Mouse (Mus musculus) urinary bladder, adult 2 months (tissue): ENCODE data around the gene Uso1. TPM values are rescaled to one million over a fixed set of nuclear protein-coding genes. Genes with fewer than 3 reads are reported as not detected.
"Not testable (repeated sequence)": the region's sequence is repeated elsewhere in the genome, so short reads cannot be mapped to it uniquely, and the experiment has no call there.

Experiments
- DNase-seq: peaks from one replicate; pipeline ENCODE4 v3.0.0; 2022; ENCODE audit warnings: low spot score
- polyA plus RNA-seq: library from polyadenylated mRNA; depleted of rRNA; stranded (reverse); fragments of >200 nt; gene quantifications from 2 replicates; pipeline ENCODE4 v1.2.3, GENCODE M21; 2012

Uso1 gene
- polyA plus RNA-seq, 1 experiment: 53.4 TPM

DNA sequence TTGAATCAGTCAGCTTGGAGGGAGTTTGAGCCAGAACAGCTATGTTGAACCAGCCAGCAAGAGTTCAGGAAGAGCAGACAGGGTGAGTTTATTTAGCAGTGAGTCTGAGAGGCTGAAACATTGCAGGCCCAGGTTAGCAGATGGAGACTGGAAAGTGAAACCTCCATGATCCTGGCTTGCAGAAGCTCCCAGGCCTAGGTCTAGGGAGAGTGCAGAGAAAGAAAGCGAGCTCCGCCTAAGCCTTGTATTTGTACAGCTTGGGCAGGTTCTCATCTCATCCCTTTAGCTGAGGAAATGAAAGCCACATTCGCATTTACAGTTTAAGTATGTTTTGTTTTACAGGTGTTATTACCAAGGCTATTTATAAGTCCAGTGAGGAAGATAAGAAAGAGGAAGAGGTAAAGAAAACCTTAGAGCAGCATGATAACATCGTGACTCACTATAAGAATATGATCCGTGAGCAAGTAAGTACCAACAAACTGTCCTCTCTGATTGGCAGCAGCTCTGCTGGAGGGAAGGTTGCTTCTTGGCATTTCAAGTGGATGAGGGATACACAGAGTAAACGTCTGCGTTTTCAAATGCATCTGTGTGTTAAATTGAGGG is 51.2 kb downstream of the Uso1 start:
- no peak for DNase-seq

DNA sequence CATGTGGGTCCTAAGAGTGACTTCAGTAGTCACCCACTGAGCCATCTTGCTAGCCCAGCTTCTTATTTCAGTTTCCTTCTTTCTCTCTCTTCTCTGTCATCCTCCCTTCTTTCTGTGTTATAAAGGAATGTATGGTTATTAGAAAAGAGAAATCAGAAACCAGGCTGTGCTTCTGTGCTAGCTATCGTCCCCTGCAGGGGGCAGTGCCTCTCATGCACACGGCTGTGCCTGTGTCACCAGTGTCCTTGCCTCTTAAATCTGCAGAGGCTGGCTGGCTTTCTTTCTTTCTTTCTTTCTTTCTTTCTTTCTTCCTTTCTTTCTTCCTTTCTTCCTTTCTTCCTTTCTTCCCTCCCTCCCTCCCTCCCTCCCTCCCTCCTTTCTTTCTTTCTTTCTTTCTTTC is 58.0 kb downstream of the Uso1 start:
- not testable (repeated sequence) for DNase-seq

DNA sequence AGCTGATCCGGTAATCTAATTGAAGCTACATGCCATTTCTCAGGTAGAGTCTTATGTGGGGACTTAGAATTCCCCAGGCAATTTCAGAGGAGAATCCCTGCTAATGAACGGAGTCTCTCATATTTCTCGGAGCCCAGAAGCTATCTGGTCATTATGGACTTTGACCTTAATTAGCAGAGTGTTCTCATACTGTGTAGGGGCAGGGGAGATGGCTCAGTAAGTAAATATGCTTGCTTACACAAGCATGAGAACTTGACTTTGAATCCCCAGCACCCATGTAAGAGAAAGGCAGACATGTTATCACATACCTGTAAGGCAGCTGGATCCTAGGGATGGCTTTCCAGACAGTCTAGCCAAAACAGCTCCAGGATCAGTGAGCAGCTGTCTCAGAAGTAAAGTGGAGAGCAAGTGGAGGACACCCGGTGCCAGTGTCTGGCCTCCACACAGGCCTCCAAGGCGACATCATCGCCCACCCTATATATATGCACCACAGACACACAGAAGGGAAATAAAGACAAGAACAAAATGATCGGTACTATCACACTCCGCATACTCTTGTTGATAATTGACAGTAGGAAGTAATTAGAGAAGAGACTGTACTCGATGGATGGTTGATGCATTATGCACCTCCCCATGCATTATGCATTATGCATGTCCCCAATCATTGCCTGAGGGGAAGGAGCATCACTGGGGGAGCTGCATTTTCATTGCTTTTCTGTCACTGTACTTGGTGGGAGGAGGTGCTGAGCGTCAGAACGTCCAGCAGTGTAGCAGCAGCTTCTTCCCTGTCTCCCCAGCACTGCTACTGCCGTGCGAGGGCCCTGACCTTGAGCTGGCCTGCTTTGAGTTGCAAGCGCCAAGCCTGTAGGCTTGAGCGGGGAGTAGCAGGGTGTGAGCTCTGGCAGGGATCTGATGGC is 59.4 kb downstream of the Uso1 start:
- DNase-seq: no peak

DNA sequence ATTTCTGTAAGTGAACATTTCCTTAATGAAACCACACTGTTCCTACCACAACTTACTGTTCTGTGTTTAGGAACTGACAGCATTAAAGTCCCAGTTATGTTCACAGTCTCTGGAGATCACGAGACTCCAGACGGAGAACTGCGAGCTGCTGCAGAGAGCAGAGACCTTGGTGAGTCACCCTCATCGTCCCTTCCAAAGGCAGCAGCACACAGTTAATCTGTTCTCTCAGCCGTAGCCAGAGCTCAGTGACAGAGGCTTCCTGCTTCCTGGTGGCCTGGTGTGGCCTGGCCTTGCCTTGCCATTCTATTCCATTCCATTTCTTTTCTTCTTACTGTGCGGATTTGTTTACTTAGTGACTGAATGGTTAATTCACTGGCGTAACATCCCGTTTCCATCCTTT is 60.5 kb downstream of the Uso1 start:
- no peak for DNase-seq

DNA sequence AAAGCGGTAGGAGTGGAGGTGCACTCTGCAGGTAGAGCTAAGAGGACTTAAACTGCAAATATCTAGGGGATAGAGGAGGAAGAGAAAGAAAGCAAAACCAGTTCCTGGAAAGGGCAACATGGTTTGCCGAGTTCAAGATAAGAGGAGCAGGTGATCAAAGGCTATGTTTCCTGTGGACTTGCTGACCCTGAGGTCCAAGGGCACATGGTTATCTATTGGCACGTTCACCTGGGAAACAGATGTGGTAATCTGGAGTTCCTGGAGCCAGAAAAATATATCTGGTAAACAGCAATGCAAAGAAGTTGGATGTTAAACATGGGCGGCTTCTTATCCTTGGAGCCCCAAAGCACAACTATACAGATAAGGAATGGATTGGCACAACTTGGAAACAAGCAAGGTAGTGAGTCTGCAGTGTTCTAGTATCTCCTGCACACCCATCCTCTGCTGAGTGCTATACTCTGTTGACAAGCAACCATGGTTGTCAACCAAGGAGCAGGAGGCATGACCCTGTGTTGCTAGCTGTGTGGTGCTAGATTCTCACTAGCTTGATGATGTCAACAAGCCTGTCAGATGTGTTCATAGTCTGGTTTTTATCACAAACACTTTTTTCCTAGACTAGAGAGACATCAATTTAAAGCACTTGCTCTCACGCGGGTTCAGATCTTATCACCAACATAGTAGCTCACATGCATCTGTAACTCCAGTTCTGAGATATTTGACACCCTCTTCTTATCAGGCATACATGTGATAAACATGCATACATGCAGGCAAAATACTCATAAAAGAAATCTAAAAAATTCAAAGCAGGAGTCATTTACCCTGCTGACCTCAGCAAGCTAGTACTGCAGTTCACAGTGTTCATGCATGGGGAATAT is 66.7 kb downstream of the Uso1 start:
- no peak for DNase-seq

DNA sequence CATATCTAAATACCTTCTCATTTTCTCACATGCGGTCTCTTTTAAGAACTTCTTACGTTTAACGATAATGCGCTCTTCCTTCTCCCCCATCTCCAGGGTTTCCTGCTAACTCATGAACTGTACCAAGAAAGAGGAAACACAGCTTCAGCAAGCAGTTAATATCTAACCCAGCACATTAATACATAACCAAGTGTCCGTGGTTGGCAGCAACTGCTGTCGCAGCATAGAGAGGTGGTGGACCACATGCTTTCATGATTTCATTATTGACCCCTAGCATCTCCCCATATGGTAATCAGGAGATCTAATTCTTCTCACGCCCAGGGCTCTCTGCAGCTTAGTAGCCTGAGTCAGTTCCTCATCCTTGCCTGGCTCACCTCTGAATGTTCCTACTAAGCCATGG is 67.4 kb downstream of the Uso1 start:
- no peak for DNase-seq

DNA sequence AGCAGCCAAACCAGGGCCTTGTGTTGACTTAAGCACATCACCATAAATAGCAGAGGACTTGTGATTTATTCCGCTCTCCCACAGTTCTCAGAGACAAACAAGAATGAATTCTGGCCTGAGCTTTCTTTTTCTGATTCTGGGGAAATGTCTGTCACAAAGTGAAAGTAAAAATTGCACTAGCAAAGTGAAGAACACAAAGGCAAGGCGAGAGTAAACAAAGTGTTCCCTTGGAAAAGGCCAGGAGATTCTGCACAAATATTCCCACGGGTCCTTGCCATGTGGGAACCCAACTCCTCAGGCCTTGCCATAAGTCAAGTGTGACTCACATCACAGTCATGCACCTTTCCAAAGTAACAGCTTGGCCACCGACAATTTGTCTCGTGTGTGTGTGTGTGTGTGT is 68.0 kb downstream of the Uso1 start:
- no peak for DNase-seq

DNA sequence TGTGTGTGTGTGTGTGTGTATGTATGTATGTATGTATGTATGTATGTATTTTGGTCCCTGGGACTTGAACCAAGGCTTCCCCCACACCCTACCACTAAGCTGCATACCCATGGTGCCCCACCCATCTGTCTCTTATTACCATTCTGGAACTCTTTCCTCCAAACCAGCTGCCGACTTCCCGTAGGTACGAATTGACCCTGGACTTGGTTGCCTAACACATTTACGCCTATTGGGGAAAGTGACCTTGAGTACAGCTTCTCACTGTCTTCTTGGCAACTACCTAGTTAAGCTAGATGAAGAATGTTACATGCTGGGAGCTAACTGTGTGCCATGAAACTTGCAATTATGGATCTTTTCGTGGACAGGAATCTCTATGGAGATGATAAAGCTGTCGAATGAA is 68.4 kb downstream of the Uso1 start:
- no peak for DNase-seq

DNA sequence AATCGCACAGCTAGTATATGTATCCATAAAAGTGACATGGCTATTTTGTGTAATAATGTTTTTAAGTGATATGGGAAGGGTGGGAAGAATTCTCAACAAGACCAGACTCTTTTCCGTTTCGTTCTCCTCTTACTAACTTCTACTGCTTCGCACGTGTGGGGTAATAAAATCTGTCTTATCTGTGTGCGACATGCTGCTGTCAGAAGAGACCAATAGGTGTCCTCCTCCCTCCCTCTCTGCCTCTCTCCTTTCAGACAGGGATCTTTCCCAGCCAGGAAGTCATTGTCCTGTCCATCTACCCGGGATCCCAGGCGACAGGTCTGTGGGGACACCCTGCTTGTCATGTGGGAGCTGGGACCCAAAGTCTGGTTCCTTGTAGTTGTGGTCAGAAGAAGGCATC is 72.5 kb downstream of the Uso1 start:
- DNase-seq: no peak

DNA sequence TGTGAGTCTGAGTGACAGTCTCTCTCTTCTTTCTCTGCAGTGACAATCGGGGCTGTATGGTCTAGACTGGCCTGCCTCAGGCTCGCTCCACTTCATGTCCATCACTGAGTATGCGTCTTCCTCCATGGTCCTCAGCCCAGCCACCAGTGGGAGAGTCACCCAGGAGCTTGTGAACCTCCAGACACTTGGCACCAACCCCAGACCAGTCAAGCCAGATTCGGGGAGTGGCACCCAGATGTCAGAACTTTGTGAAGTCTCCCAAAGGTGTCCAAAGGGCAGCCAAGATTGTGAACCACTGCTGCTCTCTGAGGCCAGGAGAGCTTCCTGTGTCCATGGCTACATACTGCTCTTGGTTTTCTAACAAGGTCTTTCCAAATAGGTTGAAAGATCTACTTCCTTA is 74.5 kb downstream of the Uso1 start:
- no peak for DNase-seq

DNA sequence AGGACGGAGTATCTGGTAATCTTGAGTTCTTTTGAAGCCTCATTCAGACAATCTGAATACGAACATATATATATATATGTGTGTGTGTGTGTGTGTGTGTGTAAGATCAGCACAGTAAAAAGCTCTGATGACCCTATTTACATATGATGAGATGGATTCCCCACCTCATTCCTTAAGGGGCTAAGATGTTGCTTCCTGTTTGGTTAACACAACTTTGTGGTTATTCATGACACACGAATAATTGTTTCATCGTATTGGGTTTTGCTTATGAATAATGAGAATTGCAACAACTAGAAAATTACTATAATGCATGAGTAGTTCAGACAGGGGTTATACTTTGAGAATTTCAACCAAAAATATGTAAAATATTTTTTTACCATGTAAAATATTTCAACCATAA is 77.6 kb downstream of the Uso1 start, which contains the start of gene U90926:
TSS of gene U90926 (minus strand) at position 101 of the 400 bp plus-strand sequence.
- no peak for DNase-seq

DNA sequence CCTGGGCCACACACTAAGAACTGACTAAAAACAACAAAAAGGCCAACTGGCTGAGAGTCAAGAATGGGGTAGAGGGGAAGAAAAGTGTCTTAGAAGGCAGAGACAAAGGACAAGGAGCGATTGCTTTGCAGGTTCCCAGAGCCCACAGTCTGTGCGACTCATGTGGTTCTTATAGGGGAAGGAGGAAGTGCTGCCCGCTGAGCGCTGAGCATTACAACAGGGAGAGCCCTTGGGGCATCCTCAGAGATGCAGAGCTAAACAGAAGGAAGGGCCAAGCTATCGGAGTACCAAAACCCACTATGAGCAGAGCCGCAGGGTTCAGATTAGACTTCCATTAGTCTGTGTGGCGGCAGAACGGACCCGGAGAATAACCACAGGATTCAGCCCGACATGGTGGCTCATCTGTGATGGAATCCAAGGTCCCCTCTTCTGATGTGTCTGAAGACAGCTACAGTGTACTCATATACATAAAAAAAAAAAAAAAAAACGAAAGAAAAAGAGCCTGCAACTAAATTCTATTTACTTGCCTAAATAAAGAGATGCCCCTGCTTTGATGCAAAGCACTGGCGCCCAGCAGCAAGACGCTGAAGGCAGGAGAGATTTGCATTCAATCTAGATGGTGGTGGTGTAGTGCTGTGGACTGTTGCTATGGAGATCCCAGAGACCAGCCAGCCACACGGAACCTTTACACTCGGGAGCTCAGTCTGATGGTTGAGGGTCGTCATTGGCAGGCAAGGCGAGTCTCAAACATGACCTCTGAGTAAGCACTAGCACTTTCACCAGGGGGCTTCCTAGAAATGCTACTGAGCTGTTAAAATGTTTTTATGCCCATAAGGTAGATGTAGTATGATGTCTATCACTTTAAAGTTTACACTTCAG is 81.4 kb downstream of the Uso1 start:
- no peak for DNase-seq

DNA sequence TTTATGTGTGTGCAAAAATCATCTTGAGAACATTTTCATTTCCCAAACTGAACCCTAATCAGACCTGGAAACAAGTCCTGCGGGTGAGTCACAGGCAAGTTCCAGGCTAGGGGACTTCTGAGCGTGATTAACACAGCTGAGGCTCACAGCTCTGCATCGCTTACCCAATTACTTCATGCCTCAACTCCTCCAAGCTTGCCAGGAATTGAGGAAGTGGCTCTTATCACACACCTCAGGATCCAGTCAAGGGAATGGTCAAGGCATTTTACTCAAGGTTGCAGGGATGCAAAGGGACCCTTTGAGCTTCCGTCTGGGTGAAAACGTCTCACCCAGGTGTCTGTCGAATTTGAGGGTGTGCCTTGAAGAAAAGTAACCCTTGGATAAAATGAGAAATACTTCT is 82.1 kb downstream of the Uso1 start:
- no peak for DNase-seq

DNA sequence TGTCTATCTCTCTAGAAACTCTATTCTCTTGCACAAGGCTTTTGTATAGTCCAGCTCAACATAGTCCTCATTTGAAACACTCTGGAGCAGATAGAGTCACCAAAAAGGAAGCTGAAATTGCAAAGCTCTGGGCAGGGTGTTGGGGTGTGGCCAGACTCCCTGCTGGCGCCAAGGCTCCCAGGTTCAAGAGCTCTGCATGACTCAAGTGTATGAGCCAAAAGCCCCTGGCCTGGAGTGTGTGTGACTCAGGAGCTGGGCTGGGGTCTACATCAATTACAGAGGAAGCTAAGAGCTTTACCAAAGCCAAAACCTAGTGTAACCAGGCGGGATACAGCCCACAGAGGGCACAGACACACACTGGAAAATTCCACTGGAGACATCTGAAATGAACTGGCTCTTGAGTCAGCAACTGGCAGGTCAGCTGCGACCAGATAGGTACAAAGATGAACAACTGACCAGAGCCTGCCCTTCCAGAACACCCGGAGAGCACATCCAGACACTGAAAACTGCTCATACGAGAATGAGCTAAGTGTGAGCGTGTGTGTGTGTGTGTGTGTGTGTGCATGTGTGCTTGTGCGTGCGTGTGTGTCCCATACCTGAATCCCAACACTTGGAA is 82.7 kb downstream of the Uso1 start:
- DNase-seq: no peak

DNA sequence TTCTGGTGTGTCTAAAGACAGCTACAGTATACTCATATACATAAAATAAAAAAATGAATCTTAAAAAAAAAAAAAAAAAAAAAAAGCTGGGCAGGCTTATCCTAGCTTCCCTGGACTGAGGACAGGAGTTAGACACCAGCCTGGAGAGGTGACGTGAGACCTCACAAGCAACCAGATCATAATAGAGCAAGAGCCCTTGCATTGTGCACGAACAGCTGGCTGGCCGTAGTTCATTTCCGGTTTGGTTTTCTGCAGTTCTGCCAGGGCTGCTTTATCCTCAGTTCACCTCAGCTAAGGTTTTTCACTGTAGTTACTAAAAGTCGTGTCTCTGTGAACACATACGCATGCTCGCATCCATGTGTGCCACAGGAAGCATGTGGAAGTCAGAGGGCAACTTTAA is 90.0 kb downstream of the Uso1 start:
- DNase-seq: no peak

DNA sequence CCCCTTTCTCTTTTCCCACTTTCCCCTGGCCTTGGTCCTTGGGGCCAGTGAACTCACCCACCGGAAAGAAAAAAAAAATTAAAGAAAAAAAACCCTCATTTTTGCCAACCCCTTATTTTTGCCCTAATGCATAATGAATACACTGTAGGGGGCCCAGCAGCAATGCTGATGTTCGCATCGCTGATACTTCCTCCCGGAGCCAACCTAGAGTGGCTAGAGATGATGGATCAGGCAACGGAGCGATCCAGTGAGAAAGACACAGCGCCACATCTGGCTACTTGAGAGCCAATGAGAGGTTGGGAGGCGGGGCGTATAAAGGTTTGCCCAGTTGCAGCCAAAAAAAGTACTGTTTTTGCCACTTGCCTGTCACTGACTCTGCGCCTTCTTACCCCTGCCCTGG is 91.0 kb downstream of the Uso1 start:
- DNase-seq: no peak

DNA sequence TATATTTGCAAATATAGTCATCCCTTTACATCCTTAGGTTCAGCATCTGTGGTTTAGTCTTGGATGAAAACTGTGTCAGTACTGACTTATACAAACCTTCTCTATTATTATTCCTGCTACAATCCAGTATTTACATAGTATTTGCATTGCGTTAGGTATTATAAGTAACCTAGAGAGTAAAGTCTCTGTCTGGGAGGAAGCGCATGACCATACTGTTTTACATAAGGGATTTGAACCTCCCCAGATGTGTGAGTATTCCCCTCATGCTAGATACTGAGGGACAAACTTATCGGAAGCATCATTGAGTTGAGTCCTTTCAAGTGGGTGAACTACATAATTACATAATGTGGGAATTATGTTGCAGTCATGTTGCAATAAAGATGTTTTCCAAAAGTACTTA is 91.8 kb downstream of the Uso1 start:
- no peak for DNase-seq

DNA sequence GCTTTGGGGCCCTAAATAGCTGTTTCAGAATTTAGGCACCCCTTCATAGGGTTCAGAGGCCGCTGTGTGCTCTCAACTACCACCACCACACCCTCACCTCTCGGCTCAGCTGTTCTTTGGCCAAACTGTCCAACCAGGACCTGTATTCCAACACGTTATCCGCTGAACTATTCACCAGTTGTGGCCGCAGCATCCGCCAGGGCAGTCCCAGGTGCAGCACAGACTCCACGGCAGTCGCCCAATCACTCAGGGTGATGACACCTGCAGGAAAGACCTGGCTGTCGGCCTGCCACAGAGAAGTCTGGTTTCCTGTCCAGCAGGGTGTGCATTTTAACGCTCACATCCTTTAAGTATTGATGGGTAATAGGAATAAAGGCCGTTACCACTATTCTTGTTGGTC is 92.6 kb downstream of the Uso1 start:
- DNase-seq: no peak

DNA sequence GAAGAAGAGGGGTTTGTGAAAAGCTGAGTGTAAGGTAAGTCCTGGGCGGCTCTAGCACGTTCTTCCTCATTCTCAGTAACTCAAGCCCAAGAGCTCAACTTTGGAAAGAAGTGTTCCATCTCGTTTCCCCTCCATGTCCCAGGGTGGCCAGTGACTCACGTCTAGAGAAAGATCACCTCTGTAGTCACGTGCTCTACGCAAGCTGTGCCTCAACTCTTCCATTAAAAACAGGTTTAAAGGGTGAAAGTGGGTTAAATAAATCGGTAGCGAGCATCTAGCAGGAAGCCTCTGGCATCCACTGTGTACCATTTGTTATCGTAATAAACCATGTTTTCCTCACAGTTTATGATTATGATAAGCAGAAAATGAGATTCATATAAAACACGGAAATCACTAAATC is 94.1 kb downstream of the Uso1 start:
- DNase-seq: no peak

DNA sequence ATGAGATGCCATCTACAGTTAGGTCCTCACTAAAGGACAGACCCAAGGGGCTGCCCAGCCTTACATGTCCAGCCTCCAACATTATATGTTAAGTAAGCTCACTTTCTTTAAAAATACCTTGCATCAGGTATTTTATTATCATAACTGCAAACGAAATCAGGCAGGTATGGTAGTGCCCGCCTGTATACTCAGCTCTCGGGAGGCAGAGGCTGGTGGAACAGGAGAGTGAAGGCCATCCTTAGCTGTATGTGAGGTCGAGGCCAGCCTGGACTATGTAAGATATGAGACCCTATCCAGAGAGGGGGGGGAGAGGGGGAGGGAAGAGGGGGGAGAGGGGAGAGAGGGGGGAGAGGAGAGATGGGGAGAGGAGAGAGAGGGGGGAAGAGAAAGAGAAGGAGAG is 95.6 kb downstream of the Uso1 start:
- DNase-seq: no peak

DNA sequence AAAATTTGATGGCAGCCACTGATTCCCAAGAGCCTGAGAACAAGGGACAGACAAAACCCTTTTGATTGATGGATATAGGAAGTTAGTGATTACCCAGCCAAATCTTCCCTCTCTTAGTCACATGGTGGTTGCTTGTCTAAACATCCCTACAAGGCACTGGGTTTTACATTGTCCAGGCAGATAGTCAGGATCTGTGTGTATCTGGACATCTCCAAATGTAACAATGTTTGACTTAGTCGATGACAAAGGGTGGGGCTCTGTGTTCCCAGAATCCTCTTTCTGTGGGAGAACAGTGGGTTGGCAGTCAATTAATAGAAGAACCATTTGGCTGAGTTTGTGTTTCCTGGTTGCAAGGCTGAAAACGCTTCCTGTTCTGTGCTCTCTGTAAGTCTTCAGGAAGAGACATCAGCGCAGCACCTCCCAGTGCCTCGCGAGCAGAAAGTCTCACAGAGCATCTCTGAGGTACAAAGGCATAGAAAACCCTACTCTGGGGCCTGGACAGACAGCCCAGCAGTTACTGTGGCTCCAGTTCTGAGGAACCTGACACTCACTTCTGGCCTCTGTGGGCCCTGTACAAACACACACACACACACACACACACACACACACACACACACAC is 97.3 kb downstream of the Uso1 start:
- DNase-seq: no peak
